Mouse (Mus musculus): ENCODE results near the gene Ap2a2.

GRCm38 (mm10) chr7:141523007-141523406, 39.0 kb upstream of the Ap2a2 start:
- TF ChIP-seq CTCF (IDR thresholded peaks at IDR 0.05; ENCODE audit: insufficient read depth, low read depth, low read length) (no peak), POLR2A (IDR thresholded peaks at IDR 0.05; ENCODE audit: insufficient read depth, low read depth, low read length) (no peak)

Data from olfactory bulb, adult 2 months (tissue).